Mouse (Mus musculus): ENCODE measurements around the gene Mnd1. TPM values are rescaled to one million over a fixed set of nuclear protein-coding genes. Genes with fewer than 3 reads are reported as not detected.

Mnd1 gene
- polyA plus RNA-seq, 1 experiment from 2014 or later = 0.92 TPM

DNA sequence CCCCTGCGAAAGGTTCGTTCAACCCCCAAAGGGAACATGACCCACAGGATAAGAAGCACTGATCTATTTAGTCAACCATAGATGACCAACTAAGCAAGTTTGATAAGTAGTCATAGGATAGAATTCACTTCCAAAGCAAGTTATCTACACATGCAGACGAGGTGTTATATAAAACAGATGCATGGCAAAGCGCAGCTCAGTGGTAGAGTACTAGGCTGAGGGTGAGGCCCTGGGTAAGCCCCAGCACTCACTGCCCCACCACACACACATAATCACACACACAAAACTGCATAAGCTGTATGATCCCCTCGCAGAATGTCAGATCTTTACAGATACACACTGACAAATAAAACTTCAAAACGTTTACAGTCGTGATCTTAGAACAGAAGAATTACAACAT lies 19.1 kb downstream of the Mnd1 start:
- WGBS (ENCODE audit: missing documents) = 89% methylated on average over 6 of the region's 7 CpGs
- H3K36me3 ChIP-seq (ENCODE audit: inconsistent target) = no peaks in the 10 kb centered on the region
- H3K79me2 ChIP-seq (ENCODE audit: inconsistent target) = no peaks in the 10 kb centered on the region
- H3K4me3 ChIP-seq (ENCODE audit: inconsistent target) = no peak overlapping the region
- H3K27ac ChIP-seq = no peak overlapping the region

DNA sequence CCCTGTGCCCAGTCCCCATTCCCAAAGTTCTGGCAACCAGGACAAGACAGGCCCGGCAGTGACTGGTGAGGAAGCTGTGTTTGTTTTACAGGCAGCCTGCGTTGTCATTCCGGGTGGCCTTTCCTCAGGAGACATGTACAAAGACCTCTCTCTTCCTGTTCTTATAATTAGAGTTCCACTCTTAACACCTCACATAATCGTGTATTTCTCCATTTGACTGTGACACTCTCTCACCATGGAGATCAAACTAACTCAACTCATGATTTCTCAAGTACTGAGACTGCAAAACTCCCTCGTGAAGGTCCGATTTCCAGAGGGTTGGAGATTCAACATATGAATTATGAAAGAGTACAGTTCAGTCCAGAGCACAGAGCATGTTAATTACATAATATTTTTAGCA lies 19.7 kb downstream of the Mnd1 start:
- no peaks in the 10 kb centered on the region for H3K36me3 ChIP-seq (ENCODE audit: inconsistent target)
- H3K79me2 ChIP-seq (ENCODE audit: inconsistent target) = no peaks in the 10 kb centered on the region
- 69% methylated on average over 6 of the region's 6 CpGs for WGBS (ENCODE audit: missing documents)
- no peak overlapping the region for H3K4me3 ChIP-seq (ENCODE audit: inconsistent target)
- H3K27ac ChIP-seq = no peak overlapping the region

DNA sequence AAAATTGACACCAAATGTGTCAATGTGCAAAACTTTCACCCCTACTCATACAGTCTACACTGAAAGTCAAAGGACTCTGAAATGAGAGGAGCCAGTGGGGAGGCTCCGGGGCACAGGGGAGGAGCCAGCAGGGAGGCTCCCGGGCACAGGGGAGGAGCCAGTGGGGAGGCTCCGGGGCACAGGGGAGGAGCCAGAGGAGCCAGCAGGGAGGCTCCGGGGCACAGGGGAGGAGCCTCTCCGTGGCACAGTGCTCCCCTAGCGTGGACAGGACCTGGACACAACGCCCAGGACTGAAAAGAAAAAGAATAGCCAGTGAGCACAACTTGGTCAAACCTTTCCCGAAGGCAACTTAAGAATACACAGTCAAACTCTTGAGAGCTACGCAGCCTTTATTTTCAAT lies 20.2 kb downstream of the Mnd1 start:
- no peaks in the 10 kb centered on the region for H3K36me3 ChIP-seq (ENCODE audit: inconsistent target)
- no peaks in the 10 kb centered on the region for H3K79me2 ChIP-seq (ENCODE audit: inconsistent target)
- WGBS (ENCODE audit: missing documents) = 41% methylated on average over 9 of the region's 9 CpGs
- H3K4me3 ChIP-seq (ENCODE audit: inconsistent target) = no peak overlapping the region
- no peak overlapping the region for H3K27ac ChIP-seq

DNA sequence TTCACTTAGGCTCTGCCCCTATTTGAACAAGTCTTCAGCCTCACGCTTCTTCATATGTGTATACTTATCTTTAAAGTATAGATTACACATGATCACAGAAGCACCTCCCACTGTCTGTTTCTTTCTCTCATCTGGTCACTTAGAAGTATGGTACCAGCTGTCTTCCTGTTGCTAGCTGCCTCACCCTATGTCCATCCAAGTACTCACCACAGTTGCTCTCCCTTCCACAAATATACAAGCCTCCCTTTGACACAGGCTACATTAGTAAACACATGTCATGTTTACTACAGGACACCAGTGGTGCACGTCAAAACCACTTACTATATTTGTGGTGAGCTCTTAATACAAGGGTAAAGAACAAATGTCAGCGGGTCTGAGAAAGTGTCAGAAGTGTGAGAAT lies 24.2 kb downstream of the Mnd1 start:
- Histone ChIP-seq H3K4me3 (ENCODE audit: inconsistent target) (no peak overlapping the region), H3K27ac (no peak overlapping the region), H3K79me2 (ENCODE audit: inconsistent target) (no peaks in the 10 kb centered on the region), H3K36me3 (ENCODE audit: inconsistent target) (no peaks in the 10 kb centered on the region)
- 100% methylated on average over 3 of the region's 3 CpGs for WGBS (ENCODE audit: missing documents)

DNA sequence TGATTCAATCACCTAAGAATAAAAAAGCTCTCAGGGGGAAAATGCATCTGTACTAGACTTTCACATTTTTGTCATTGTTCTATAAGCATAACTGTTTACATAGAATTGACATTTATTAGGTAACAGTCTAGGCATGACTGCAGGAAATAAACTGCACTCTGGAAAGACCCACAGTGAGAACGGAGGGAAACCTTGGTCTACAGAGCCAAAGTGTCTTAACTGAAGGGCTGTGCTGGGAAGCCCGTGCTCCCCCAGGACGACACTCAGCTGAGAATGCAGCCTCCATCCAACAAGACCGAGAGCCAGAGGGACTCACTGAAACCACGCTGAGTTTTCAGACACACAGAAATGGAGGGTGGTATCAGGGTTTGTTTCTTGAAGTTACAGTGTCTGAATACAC lies 24.8 kb downstream of the Mnd1 start:
- no peak overlapping the region for H3K27ac ChIP-seq
- no peaks in the 10 kb centered on the region for H3K36me3 ChIP-seq (ENCODE audit: inconsistent target)
- H3K79me2 ChIP-seq (ENCODE audit: inconsistent target) = no peaks in the 10 kb centered on the region
- no peak overlapping the region for H3K4me3 ChIP-seq (ENCODE audit: inconsistent target)
- 94% methylated on average over 5 of the region's 5 CpGs for WGBS (ENCODE audit: missing documents)

DNA sequence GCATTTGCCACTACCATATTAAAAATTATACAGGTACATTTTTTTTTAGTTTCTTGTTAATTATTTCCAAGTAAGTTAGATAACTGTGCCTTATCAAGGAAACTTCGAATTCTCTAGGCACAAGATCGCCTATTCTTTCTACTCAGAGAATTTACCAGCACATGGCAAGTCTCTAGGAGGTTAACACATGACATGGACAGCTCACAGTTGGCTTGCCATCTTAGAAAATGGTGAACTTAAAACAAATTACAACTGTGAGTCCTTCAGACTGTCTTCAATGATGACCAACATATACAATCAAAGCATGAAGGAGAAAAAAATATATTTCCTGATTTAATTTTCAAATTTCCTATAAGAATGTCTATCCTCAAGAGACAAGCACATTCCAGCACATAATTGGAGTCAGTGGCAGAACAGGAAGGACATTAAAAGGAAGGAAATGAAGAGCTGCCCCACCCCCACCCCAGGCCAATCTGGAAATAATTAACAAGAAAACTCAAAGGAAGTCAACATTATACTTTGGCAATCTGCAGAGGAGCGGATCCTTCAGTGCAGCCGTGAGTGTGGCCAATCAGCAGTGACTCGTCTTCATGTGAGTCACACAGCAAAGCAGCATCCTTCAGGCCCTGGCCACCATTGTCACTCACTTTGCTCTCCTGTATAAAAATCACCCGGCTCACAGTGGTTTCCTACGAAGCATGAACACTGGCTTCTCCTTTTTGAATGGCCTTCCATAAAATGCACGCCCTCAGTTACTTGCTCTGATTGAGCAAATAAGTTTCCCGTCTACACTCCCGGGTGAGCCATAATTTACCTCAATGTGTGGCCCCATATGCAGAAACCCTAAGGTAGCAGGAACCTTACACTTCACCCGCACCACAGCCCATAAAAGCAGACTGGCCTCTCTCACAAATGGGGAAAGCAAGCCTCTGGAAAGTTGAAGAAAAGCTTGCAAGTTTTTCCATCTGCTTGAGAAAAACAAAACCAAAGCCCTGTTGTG lies 26.4 kb downstream of the Mnd1 start:
- H3K36me3 ChIP-seq (ENCODE audit: inconsistent target) = no peaks in the 10 kb centered on the region
- no peaks in the 10 kb centered on the region for H3K79me2 ChIP-seq (ENCODE audit: inconsistent target)
- peak overlapping the region; percentile 37 for H3K27ac ChIP-seq
- no peak overlapping the region for H3K4me3 ChIP-seq (ENCODE audit: inconsistent target)
- 61% methylated on average over 11 of the region's 11 CpGs for WGBS (ENCODE audit: missing documents)

DNA sequence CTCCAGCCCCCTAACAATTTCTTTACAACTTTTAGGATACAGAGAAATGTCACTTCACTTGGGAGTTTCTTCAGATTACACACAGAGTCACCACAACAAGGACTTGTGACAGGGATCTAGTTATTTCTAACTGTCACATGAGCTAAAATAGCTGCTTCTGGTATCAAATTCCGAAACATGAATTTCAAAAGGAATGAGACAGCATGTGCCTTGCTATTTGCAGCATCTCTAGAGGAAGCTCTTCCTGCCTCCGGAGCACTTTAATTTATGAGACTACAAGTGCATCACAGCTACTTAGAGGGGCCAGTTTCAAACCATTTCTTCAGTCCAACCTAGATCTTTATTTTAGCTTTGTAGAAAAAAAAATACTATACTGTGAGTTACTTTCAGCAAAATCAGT lies 28.2 kb downstream of the Mnd1 start:
- no peaks in the 10 kb centered on the region for H3K79me2 ChIP-seq (ENCODE audit: inconsistent target)
- WGBS (ENCODE audit: missing documents) = 88% methylated on average over 2 of the region's 2 CpGs
- no peak overlapping the region for H3K27ac ChIP-seq
- no peaks in the 10 kb centered on the region for H3K36me3 ChIP-seq (ENCODE audit: inconsistent target)
- no peak overlapping the region for H3K4me3 ChIP-seq (ENCODE audit: inconsistent target)

DNA sequence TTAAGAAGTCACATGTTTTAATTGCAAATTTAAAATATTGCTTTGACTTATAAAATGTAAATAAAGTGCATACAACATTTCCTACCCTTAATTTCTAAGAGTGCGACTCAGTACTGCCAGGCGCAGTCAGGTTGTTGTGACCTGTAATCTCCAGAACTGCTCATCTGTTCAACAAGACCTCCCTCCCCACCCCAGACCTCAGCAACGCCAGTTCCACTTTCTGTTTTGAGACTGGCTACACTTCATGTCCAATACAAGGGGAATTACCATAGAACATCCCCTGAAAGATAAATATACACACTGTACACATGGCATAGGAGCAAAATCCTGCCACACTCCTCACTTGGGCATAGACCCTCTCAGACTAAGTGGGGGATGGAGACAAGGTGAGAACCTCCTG lies 28.9 kb downstream of the Mnd1 start:
- WGBS (ENCODE audit: missing documents) = 63% methylated on average over 3 of the region's 3 CpGs
- Histone ChIP-seq H3K4me3 (ENCODE audit: inconsistent target) (no peak overlapping the region), H3K79me2 (ENCODE audit: inconsistent target) (no peaks in the 10 kb centered on the region), H3K36me3 (ENCODE audit: inconsistent target) (no peaks in the 10 kb centered on the region), H3K27ac (no peak overlapping the region)

DNA sequence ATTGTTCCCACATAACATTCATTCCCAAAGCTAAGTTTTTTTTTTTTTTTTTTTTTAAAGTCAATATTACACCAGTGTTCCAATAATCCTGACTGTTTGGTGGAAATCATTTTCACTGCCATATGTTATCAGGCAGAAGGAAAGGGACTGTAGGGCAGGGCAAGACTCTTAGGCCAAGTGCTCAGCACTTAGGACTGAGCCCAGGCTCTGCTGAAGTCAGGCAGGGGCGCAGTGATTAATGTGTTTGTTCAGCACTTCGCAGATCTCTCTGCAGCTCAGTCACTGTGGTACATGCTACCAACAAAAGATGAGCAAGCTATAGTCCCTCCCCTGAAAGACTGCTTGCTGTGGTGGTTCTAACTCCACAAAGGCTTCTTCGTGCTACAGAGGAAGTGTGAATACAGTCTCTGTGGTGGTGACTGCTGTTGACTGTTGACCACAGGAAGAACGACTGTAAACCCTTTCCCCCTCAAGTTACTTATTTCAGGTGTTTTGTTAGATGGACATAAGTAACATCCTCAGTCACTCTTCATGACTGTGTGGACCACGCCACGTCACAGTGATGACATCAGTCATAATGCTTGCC lies 29.8 kb downstream of the Mnd1 start:
- no peak overlapping the region for H3K27ac ChIP-seq
- H3K4me3 ChIP-seq (ENCODE audit: inconsistent target) = no peak overlapping the region
- no peaks in the 10 kb centered on the region for H3K79me2 ChIP-seq (ENCODE audit: inconsistent target)
- H3K36me3 ChIP-seq (ENCODE audit: inconsistent target) = no peaks in the 10 kb centered on the region
- 17% methylated on average over 6 of the region's 6 CpGs for WGBS (ENCODE audit: missing documents)

DNA sequence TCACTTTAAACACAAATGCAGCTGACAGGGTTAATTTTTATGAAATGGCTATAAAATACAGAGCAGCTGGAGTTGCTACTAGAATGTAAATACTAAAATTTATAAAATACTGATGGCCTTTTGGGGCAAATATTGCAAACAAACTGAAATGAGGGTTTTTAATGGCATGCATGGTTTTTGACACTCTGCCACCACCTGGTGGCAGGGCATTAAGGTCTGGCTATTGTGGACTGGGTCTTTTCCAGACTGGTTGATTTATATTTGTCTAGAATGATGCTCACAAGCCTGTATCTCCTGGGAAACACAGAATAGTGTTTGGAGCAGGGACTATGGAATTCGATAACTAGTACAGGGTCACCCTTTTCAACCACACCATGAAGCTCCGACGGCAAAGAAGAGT lies 32.1 kb downstream of the Mnd1 start:
- H3K27ac ChIP-seq = no peak overlapping the region
- H3K36me3 ChIP-seq (ENCODE audit: inconsistent target) = no peaks in the 10 kb centered on the region
- WGBS (ENCODE audit: missing documents) = 88% methylated on average over 2 of the region's 3 CpGs
- H3K4me3 ChIP-seq (ENCODE audit: inconsistent target) = no peak overlapping the region
- H3K79me2 ChIP-seq (ENCODE audit: inconsistent target) = no peaks in the 10 kb centered on the region

DNA sequence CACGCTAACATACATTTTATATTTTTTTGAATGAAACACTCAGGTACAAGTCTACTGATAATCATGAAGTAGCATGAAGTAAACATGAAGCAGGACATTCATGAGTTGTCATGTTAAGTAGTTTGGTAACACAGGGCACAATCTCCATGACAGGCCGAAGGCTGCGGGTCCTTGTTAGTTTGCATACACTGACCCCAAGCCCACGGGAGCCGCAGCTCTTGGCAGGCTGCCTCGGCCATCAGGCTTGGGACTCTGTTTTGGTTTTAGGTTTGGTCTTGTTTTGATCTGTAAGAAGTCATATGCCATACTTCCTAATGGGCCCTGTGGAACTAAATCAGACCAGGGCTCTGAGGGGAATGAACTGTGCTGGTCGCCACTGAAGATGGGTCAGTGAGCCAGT lies 36.9 kb downstream of the Mnd1 start:
- Histone ChIP-seq H3K79me2 (ENCODE audit: inconsistent target) (no peaks in the 10 kb centered on the region), H3K36me3 (ENCODE audit: inconsistent target) (no peaks in the 10 kb centered on the region), H3K27ac (no peak overlapping the region), H3K4me3 (ENCODE audit: inconsistent target) (no peak overlapping the region)
- WGBS (ENCODE audit: missing documents) = 92% methylated on average over 7 of the region's 7 CpGs

DNA sequence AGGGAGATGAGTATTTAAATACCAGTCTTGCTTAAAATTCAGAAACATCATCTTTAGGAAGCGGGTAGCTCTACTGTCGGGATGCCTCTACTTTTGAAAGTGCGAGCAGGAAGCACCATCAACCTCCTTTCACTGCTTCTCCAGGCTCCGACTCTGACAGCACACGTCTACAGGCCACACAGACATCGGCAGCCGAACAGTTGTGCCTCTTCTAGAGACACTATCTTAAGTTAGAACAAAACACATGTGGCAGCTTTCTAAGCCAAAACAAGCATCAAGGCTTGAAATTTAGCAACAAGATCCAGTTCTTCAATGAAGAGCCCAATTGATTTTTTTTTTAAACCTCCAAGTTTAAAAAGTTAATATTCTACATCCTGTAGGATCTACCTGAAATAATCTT lies 37.4 kb downstream of the Mnd1 start:
- 91% methylated on average over 7 of the region's 7 CpGs for WGBS (ENCODE audit: missing documents)

DNA sequence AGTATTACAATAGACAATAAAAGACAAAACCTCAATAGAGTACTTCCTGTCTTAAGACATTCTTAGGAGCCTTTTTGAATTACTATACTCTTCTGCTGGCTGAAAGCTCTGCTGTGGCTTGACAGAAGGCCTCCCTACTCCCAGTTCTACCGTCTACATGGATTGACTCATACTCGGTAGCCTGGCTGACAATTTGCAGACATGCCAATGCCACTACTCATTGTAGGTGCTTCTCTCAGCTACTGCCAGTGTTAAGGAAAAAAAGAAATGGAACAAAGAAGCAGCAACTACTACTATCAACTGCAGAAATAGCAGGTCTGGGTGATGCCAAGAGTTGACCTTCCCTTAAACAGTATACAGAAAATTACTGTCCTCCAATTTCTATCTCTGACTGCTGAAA lies 47.0 kb downstream of the Mnd1 start:
- H3K36me3 ChIP-seq (ENCODE audit: inconsistent target) = no peaks in the 10 kb centered on the region
- no peak overlapping the region for H3K4me3 ChIP-seq (ENCODE audit: inconsistent target)
- 100% methylated on average over 2 of the region's 2 CpGs for WGBS (ENCODE audit: missing documents)
- H3K27ac ChIP-seq = no peak overlapping the region
- H3K79me2 ChIP-seq (ENCODE audit: inconsistent target) = no peaks in the 10 kb centered on the region

More for the DNA sequence above, 37.4 kb downstream of the Mnd1 start:
- H3K27ac ChIP-seq = no peak overlapping the region
- H3K36me3 ChIP-seq (ENCODE audit: inconsistent target) = no peaks in the 10 kb centered on the region
- no peaks in the 10 kb centered on the region for H3K79me2 ChIP-seq (ENCODE audit: inconsistent target)
- no peak overlapping the region for H3K4me3 ChIP-seq (ENCODE audit: inconsistent target)

DNA sequence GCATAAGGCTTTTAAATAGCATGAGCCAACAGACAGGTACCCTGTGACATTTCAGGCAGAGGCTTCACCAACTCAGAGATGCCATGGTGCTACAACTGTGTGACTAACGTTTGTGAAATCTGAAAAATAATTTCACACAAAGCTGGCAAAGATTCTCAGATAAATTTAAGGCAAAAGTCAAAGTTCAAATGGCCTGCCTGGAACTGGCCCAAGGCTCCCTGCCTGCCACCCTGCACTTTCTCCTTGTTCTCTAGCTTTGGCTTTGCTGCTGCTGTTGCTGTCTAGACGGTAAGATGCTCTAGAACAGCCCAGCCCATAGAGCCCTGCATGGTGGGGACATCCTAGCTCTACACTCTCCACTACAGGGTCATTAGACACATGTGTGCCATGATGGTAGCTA lies 49.5 kb downstream of the Mnd1 start:
- Histone ChIP-seq H3K4me3 (ENCODE audit: inconsistent target) (no peak overlapping the region), H3K79me2 (ENCODE audit: inconsistent target) (no peaks in the 10 kb centered on the region), H3K36me3 (ENCODE audit: inconsistent target) (no peaks in the 10 kb centered on the region), H3K27ac (no peak overlapping the region)
- 96% methylated on average over 2 of the region's 2 CpGs for WGBS (ENCODE audit: missing documents)

DNA sequence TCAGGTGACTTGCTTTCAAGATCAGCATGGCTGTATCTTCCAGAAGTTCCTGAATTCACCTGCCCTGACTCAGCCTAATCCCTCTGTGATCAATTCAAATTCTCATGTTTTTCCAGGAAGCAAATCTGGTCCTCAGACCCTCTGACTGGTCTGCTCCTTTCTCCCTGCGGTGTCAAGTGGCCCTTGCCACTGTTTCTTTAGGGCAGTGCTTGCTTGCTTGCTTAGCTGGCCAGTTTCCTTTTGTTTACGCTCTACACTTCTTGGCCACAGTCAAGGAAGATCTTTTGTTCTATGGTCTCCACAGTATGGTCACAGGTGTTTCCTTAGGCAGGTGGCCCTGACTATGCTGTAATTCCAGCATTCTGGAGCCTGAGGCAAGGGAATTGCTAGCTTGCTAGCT lies 52.0 kb downstream of the Mnd1 start:
- Histone ChIP-seq H3K36me3 (ENCODE audit: inconsistent target) (no peaks in the 10 kb centered on the region), H3K27ac (no peak overlapping the region), H3K4me3 (ENCODE audit: inconsistent target) (no peak overlapping the region), H3K79me2 (ENCODE audit: inconsistent target) (no peaks in the 10 kb centered on the region)
- WGBS (ENCODE audit: missing documents) = 88% methylated on average over 2 of the region's 2 CpGs
